Mouse (Mus musculus) adrenal gland, adult 18-20 months (tissue): ENCODE results near the gene Slc37a3. TPM values are rescaled to one million over a fixed set of nuclear protein-coding genes. Genes with fewer than 3 reads are reported as not detected.
"Not testable (repeated sequence)": the region's sequence is repeated elsewhere in the genome, so short reads cannot be mapped to it uniquely, and the experiment has no call there.

Experiments
- DNase-seq, 2 experiments: peaks; one replicate each; pipeline ENCODE4 v3.0.0; 2021 to 2022; ENCODE audit warnings: low spot score in 2 of 2
- total RNA-seq, 2 experiments: library from RNA; stranded (reverse); gene quantifications; 1 replicate in 1 of 2; 2 replicates in 1 of 2; pipeline ENCODE4 v1.2.3; 2021

Slc37a3 gene
- total RNA-seq, 2 experiments from 2014 or later = 33.1 to 35.8 TPM

DNA sequence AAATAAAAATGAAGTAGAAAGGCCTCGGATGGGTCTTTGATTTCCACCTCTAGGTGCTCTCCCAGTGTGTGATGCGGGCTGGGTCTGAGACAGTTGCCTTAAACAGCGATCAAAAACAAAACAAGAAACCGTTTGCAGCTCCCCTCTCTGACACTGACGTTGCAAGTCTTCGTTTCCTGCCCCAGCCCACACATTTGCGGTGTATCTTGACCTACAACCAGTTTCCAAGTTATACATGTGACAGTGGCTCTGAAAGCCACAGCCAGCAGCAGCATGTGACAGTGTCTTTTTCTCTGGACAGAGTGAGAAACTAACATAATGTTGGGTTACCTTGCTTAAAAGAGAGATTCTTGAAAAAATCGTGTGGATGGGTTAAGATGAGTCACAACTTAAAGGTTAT lies 2.3 kb upstream of the Slc37a3 start:
- no peak for DNase-seq

GRCm38 (mm10) chr6:39379224-39379623 lies 1.7 kb upstream of the Slc37a3 start:
- no peak for DNase-seq

GRCm38 (mm10) chr6:39378161-39378835 lies 823 bp upstream of the Slc37a3 start:
- not testable (repeated sequence) for DNase-seq

DNA sequence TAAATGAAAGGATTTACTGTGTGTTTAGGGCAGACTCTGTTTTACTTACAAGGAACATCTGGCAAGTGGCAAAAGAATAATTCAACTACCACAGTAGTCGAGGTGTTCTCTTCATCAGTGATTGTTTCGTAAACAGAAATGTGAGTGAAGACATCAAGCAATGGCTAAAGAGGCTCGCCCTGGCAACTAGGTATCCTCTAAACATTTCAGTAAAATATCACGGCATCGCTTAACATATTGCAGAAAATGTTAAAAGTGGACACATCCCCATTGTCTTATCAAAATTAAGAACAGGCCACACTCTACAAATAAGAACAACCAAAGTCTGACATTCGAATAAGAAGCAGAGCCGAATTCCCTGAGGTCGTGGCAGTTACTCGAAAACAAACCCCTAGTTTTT lies 700 bp downstream of the Slc37a3 start:
- no peak for DNase-seq

DNA sequence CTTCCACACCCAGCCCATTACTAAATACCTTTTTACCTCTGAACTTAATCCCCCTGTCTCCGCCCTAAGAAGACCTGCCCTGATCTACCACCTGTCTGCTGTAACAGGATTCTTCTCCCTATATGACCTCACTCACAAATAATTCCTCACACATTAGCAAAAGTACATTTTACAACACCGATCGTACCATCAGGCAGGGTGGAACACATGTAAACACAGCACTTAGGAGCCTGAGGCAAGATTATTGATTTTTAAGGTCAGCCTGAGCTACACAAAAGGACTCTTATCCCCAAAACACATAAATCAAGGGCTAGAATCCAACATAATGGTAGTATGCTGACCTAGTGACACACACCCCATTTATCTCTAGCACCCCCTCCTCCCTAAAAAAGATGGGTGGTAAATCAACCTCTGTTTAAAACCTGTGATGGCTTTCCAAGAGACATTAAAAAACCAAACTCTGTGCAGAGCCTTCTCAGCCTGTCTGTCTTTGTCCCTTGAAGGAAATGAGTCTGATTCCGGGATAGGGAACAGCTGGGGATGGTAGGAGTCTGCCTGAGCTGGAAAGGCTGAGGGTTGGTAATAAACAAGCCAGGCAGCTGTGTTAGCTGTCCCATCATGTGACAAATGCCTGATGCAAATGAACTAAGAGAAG lies 4.0 kb downstream of the Slc37a3 start:
- no peak for DNase-seq

DNA sequence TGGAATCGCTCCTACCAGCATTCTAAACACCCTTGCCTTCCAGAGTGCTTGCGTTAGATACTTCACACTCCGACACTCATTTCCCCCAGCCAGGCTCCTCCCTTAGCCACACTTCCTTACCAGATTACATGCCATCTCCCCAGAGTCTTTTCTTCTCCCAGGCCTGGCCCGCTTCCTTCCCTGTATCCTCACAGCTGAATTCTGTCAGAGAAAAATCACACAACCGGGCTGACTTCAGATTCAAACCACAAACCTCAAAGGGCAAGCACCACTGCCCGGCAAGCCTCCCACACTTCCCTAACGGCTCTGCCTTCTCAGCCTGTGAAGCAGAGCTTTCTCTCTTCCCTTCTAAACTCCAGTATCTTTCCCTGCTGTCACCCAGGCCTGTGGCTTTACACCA lies 4.7 kb downstream of the Slc37a3 start:
- no peak for DNase-seq

DNA sequence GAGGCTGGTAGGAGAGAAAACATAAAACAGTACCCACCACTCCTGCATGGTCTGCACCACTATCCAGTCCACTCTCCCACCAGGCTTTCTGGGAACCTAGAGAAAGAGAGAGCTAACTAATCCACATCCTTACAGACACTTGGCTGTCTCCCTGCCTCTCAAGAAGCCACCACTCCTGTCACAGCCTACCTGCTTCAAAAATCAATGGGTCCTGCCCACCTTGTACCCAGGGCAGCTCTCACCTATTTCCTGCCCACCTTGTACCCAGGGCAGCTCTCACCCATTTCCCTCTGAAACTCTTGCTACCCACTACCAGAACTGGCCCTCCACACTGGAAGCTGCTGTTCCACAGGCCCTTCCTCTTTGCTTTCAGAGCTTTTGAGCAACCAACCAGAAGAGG lies 5.4 kb downstream of the Slc37a3 start:
- DNase-seq = no peak

- DNase-seq = no peak
These were observed 7.8 kb downstream of the Slc37a3 start for GRCm38 (mm10) chr6:39369631-39370030.

DNA sequence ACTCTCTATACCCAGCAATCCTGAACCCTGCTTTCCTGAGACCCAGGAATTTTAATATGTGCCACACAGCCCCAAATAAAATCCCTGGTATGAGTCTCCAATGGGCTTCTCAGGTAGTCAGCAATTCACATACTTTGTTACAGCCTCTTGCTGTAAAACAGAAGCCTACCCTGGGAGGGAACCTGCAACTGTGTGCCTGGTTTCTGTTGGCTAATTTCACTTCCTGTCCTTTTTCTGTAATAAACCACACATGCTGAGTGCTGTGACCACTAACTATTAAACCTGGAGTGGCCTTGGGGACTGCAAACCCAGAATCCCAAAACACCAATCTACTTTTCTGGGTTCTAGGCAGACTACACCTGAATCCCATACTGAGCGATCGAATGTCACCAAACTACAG lies 14.8 kb downstream of the Slc37a3 start:
- no peak for DNase-seq

- DNase-seq = not testable (repeated sequence)
These were observed 18.3 kb downstream of the Slc37a3 start for GRCm38 (mm10) chr6:39359207-39359606.

DNA sequence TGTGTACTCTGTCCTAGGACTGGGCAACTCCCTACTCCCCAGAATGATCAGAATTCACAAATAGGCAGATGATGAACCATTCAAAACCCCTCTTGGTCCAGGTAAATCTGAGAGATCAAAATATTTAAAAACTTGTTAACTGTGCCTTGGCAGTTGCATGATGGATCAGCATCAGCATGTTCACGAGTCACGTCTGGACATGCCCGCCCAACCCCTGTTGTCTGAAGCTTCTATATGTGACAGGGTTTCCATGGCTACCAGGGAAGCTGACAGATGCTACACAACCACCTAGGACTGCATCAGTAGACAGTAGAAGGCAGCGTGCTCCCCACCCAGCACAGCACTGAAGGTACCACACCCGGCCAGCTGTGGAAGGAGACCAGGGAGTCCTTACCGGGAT lies 28.5 kb downstream of the Slc37a3 start:
- DNase-seq = no peak

DNA sequence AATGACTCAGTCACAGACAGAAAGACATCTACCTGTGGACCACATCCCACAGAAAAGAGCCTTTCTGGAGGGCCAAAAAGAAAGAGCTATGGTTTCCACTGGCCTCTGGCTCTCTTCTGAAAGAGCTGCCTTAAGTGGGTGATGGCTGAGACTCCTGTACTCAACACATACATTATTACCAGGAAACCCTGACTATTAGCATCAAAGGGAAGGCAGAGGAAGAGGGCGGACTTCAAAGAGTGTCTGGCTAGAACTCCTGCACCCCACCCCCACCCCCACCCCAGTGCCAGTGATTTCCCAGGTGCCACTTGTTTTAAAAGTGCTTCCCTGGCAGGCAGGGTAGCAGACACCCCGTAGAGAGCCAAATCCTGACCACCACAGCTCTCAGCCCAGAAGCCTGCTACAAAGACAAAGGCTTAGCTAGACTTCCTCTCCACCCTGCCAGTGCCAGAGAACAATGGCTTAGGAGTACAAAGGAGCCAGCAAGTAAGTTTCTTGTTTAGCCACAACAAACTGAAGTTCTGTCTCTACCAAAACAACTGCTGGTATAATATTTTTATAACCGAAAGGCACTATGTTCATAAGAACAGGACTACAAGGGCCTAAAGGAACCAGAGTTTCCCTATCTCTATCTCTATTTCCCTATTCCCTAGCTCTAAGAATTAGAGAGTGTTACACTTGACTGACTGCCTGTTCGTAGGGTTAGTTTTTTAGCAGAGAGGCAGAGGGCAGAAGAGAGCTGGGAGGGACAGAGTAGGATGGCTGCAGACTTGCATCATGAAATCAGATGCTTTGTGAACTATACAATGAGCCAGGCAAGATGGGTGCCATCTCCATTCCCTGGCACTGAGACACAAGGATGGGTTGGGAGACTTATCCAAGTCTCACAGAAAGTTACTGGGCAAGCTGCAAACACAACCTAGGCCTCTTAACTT lies 29.3 kb downstream of the Slc37a3 start:
- DNase-seq = no peak

- no peak for DNase-seq
These were observed 30.4 kb downstream of the Slc37a3 start for GRCm38 (mm10) chr6:39346991-39347501.

DNA sequence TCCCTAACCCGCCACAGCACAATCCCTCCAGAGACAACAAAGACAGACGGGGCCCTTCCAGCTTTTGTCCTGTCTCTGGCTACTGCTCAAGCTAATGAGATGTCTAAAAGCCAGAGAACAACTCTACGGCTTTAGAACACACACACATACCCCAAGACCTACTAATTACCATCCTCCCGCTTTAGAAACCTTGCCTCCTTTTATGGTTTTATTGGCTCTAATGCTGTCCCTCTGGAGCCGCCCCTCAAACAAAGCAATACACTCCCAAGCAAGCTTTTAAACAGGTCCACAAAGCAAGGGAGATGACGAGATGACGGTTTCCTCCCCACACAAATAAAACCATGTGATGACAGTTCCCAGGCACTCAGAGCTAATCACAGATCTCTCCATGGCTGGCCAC lies 32.0 kb downstream of the Slc37a3 start:
- no peak for DNase-seq

GRCm38 (mm10) chr6:39344020-39344419 lies 33.5 kb downstream of the Slc37a3 start:
- DNase-seq = peak; percentile 87 to 90

DNA sequence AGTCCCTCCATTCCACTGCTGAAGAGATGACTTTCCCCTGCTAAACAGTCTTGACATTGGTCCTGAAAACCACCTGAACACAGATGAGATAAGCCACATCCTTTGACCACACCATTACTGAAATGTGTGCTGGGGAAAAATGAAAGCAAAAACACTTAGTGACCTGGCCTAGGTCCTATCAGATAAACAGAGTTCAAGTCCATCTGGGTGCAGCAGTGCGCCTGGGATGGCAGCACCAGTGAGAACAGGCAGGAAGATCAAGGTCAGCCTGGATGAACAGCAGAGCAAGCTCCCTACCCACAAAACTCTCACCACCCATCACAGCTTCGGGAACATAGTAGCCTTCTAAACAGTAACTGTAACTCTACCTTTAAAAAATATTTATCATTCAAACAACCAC lies 35.7 kb downstream of the Slc37a3 start:
- DNase-seq = no peak

- no peak for DNase-seq
These were observed 39.1 kb downstream of the Slc37a3 start for GRCm38 (mm10) chr6:39338359-39338758.

DNA sequence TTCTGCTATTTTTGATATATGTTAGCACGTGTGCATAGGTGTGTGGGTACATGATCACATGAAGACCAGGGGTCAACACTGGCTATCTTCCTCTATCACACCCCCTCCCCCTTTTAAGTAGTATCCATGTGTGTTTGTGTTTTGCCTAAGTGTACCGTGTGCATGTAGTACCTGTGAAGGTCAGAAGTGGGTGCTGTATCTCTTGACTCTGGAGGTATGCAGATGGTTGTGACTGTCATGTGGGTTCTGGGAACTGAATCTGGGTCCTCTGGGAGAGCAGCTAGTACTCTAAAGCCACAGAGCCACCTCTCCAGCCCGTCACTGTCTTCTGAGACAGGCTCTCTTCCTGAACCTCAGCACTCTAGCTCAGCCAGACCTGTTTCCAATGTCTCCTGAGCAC lies 42.6 kb downstream of the Slc37a3 start:
- no peak for DNase-seq

GRCm38 (mm10) chr6:39334224-39334623 lies 43.3 kb downstream of the Slc37a3 start:
- DNase-seq = no peak

GRCm38 (mm10) chr6:39331998-39332700 lies 45.3 kb downstream of the Slc37a3 start:
- no peak for DNase-seq

DNA sequence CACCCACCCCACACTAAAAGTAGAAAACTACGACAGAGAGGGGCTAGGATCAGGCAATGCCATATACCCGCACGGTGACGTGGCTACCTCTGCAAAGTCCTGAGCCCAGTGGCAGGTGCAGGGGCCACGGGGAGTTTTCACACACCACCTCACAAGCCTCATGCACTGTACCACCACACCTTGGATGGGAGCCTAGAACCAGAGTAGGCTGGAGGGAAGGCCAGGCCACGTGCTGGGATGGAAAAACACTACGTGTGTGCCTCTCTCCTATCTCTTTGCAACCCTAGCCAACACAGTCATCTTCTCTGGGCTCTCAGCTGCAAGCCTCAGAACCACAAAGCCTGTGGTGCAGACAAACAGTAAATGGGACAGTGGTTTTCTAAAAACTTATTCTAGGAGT lies 46.5 kb downstream of the Slc37a3 start:
- no peak for DNase-seq
